Mouse (Mus musculus) mouse trophoblast stem cell (cell line): ENCODE results near the gene Arrdc2.

Experiments used
- in situ Hi-C, 2 experiments: fragments of 300-500 bp; cut with MseI, MboI; formaldehyde crosslinking; loops; 2 replicates in 1 of 2; 3 replicates in 1 of 2; pipeline ENCODE4 v1.15.1; 2025

The Arrdc2 gene

GRCm38 (mm10) chr8:70864712-70865221, 25.2 kb upstream of the Arrdc2 start:
- in situ Hi-C loops: no loop called here

- in situ Hi-C loops: no loop called here
Measured at GRCm38 (mm10) chr8:70863956-70864711, 24.6 kb upstream of the Arrdc2 start.

GRCm38 (mm10) chr8:70862824-70863641, 23.5 kb upstream of the Arrdc2 start, which contains the start of gene Kcnn1:
Gene Kcnn1, minus strand, starts transcription at chr8:70863258.
- in situ Hi-C loops: no loop called here

GRCm38 (mm10) chr8:70857516-70857915, 18.0 kb upstream of the Arrdc2 start:
- in situ Hi-C loops: no loop called here

- in situ Hi-C loops: no loop called here
Measured at GRCm38 (mm10) chr8:70856541-70857197, 17.1 kb upstream of the Arrdc2 start.

- in situ Hi-C loops: no loop called here
Measured at GRCm38 (mm10) chr8:70856028-70856427, 16.5 kb upstream of the Arrdc2 start.

GRCm38 (mm10) chr8:70853863-70854262, 14.3 kb upstream of the Arrdc2 start:
- in situ Hi-C loops: no loop called here

- in situ Hi-C loops: no loop called here
Measured at GRCm38 (mm10) chr8:70852595-70853231, 13.2 kb upstream of the Arrdc2 start.

GRCm38 (mm10) chr8:70851837-70852236, 12.3 kb upstream of the Arrdc2 start:
- in situ Hi-C loops: no loop called here

- in situ Hi-C loops: no loop called here
Measured at GRCm38 (mm10) chr8:70850947-70851346, 11.4 kb upstream of the Arrdc2 start.

- in situ Hi-C loops: no loop called here
Measured at GRCm38 (mm10) chr8:70850132-70850845, 10.8 kb upstream of the Arrdc2 start.

- in situ Hi-C loops: no loop called here
Measured at GRCm38 (mm10) chr8:70849333-70849990, 9.9 kb upstream of the Arrdc2 start.

GRCm38 (mm10) chr8:70846371-70847154, 7.0 kb upstream of the Arrdc2 start:
- in situ Hi-C loops: no loop called here

- in situ Hi-C loops: no loop called here
Measured at GRCm38 (mm10) chr8:70845108-70845507, 5.6 kb upstream of the Arrdc2 start.

GRCm38 (mm10) chr8:70844523-70844922, 5.0 kb upstream of the Arrdc2 start:
- in situ Hi-C loops: no loop called here

GRCm38 (mm10) chr8:70843941-70844340, 4.4 kb upstream of the Arrdc2 start:
- in situ Hi-C loops: no loop called here

- in situ Hi-C loops: no loop called here
Measured at GRCm38 (mm10) chr8:70843214-70843773, 3.8 kb upstream of the Arrdc2 start.

- in situ Hi-C loops: no loop called here
Measured at GRCm38 (mm10) chr8:70842484-70842883, 3.0 kb upstream of the Arrdc2 start.
